Mouse (Mus musculus): Measurements from ENCODE around the gene Syn3.

Gene Syn3

DNA sequence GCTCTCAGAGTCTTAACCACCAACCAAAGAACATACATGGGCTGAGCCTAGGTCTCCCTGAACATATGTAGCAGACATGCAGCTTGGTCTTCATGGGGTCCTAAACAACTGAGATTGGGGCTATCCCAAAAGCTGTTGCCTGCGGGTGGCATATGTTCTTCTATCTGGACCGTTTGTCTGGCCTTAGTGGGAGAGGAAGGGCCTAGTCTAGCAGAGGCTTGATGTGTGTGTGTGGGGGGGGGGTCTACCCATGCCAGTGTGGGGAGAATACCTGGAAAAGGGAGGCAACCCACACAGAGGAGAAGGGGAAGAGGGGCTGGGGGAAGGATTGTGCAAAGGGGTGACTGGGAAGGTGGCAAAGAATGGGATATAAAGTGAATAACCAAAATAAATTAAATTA lies 281.9 kb downstream of the Syn3 start:
- DNase-seq (ENCODE audit: low read depth, low spot score): no peak

DNA sequence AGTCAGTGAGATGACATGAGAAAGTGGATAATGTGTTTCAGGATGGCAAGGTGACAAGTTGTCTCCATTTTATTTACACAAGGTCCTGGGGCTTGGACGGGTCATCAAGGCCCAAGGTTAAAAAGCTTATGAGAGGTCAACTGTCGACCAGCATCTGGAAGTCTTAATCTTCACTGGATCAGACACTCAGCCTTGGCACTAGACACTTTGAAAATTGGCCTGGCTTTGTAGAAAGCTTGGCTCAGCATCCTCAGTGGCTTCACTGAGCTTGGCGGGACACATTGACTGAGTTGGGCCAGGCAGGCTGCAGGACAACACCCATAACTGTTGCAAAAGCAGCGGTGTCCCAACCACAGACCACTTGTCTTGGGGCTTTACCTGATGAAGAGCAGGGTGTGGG lies 286.6 kb downstream of the Syn3 start:
- DNase-seq (ENCODE audit: low read depth, low spot score): no peak

DNA sequence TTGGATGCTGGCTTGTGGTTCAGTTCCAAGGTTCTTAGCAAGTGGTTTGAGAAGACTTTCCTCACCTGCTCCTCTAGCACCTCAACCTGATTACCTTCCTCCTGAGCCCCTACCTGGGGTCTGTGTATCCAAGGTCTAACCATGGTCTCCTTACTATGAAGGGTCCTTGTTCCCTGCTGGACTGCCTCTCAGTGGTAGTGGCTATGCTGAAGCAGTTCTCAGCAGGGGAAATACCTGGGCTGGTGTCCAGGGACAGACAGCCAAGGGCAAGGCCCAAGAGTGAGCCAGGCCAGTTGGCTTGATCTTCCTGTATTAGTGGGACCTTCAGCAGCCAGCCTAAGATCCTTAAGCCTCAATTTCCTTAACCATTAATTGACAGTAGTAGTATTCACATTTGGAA lies 294.8 kb downstream of the Syn3 start:
- DNase-seq (ENCODE audit: low read depth, low spot score): no peak

DNA sequence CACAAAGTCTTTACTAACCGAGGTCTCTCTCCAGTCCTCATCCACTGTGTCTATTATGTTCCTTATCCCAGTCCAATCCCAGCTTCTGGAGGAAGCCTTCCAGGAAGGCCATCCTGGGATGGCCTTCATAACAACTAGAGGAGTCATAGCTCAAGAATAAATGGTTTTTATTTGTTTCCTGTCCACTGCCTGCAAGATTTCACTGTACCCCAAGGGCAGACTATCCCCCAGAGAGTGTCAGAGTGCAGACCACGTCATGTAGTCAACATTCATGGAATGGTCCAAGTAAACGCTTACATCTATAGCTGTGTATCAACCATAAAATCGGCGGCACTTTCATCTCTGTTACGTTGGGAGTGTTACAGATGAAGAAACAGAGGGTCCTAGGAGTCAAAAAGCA lies 295.5 kb downstream of the Syn3 start:
- no peak for DNase-seq (ENCODE audit: low read depth, low spot score)

DNA sequence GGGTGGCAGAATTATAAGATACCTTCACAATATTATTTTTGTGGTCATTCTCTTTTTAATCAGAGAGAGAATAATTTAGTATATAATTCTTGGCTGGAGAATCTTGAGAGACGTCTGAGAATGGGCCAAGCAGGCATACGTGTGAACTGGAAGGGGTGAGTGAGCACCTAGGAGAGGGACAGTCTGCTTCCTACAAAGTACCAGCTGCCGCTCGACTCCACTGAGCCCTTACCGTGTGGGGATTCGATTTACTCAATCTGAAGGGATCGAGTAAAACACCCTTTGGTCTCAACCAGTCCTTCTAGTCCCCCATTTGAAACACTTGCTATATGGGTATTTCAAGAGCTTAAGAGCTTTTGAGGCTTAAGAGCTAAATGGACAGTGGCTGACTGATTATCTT lies 296.9 kb downstream of the Syn3 start:
- no peak for DNase-seq (ENCODE audit: low read depth, low spot score)

DNA sequence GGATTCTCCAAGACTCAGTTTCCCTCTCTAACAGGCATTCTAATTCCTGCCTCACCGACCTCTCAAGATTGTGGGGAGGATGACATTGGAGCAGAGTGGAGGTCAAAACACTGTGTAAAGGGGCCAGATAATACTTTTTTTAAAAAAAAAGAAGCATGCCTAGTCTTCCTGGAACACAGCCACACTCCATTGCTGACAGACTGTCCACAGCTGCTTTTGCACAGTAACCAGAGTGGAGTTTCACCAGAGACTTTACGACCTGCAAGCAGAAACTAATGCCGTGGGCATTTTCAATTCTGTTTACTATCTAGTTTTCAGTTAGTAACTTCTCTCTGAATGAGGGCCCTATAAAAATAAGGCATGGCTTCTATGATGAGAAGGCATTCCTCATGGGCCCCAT lies 297.7 kb downstream of the Syn3 start:
- DNase-seq (ENCODE audit: low read depth, low spot score): no peak

DNA sequence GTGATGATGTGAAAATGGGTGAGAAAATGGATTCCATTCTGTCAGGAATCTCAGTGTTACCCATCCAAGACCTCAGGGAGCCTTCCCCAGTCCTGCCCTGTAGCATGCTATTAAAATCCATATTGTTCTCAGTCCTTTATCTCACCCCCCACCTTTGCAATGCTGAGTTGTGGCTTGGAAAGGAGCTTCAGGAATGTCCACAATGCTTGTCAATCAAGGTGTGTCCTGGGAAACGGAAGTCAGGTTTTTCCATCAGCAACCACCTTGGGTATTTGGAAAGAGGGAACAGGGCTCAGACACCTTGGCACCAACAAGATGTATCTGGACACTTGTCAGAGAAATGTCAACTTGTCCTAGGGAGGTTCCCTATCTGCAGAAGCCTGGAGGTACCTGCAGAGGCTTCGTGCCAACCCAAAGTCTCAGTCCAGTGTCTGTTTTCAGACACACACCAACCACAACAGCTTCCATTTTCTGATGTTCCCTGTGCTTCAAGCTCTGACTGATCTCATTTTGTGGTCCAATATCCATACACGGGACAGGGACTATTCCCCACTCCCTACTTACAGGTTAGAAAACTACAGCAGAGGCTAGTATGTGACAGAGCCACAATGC lies 302.2 kb downstream of the Syn3 start:
- no peak for DNase-seq (ENCODE audit: low read depth, low spot score)

DNA sequence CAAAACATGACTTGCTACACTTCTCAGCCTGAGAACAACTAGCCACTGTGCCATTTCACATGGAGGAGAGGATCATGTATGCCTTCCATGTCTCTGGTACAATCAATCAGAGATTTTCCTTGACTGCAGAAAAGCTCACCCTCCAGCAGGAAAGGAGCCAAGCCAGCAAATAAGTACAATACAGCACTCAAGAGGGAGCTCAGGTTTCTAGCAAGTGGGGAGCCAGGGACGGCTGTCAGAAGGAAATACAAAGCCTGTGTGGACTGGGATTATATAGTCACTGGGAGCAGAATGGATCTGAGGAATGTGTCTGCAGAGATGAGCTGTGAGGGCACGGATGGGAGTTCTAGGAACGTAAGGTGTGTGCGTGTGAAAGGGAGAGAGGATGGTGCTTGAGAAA lies 304.0 kb downstream of the Syn3 start:
- no peak for DNase-seq (ENCODE audit: low read depth, low spot score)

DNA sequence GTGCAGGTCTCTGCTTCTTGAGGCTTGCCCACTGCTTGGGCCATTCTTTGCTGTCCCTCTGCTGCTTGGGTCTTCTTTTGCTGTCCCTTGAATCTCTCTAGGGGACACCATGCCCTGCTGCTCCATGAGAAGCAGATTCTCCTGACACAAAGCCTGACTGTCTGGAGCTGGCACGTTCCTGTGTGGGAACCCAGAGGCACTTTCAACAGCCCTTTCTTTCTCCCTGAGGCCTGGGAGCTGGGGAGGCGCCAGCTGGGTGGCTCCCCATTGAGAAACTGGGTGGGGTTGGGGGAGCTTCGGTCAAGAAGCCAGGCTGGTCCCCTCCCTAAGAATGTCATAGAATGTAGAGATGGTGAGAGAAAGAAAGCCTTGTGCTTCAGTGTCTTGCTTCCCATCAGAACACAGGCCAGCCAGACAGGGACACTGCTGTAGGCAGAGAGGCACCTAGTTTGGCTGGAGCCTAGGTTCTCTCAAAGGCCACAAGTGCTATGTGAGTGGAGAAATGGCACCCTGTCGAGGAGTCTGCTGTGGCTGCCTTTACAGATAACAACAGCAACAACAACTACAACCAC lies 304.7 kb downstream of the Syn3 start:
- DNase-seq (ENCODE audit: low read depth, low spot score): no peak

DNA sequence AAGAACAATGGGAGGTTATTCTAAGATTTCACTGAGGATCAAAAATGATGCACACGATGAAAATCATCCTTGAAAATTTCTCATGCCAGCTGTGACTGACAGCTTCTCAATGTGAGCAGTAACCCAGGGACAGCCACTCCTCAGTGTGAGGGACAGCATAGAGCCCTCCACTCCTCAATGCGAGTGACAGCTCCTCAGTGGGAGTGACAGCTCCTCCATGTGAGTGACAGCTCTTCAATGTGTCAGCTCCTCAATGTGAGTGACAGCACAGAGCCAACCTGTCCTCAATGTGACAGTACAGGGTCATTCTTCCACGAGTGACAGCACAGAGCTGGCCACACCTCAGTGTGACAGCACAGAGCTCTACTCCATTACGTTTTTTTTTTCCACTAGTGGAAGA lies 310.1 kb downstream of the Syn3 start:
- DNase-seq (ENCODE audit: low read depth, low spot score): no peak

DNA sequence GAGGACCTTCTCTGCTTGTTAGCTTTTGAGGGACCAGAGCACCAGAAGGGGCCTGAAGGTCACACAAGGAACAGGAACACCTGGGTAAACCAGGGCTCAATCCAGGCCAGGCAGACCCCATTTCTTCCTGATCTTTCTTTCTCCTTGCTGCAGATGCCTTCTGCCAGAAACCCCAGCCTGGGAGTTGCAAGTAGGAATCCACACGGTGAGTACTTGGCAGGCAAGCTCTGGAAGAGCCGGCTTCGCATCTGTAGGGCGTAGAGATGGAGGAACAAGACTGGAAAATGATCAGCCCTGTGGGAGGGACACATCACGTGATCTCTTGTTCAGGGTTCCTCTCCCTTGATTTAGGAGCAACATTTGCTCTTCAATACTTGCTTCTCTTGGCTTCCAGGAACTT lies 310.8 kb downstream of the Syn3 start:
- no peak for DNase-seq (ENCODE audit: low read depth, low spot score)

DNA sequence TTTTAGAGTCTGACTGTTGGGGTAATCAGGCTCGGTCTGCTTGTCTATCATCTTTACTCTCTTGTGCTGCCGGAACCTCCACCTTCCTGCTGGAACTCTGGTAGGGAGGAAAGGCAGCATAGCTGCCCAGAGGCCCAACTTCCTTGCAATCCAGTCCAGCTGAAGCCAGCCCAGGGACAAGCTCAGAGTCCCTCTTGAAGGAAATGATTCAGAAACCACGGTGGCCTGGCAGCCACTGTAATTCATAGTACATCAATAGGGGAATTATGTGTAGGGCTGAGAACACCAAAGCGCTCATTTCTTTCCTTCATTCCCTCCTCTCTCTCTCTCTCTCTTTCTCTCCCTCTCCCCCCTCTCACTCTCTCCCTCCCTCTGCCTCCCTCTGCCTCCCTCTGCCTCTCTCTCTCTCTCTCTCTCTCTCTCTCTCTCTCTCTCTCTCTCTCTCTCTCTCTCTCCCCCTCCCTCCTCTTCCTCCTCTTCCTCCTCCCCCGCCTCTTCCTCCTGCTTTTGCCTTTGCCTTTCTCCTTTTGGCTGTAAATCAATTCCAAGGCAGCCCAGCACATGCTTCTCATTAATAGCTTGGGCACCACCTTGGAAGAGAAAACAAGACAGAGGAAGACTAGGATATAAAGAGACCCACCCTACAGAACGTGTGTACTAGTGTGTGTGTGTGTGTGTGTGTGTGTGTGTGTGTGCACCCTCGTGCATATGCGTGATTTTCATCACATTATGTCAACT lies 315.4 kb downstream of the Syn3 start:
- no peak for DNase-seq (ENCODE audit: low read depth, low spot score)

DNA sequence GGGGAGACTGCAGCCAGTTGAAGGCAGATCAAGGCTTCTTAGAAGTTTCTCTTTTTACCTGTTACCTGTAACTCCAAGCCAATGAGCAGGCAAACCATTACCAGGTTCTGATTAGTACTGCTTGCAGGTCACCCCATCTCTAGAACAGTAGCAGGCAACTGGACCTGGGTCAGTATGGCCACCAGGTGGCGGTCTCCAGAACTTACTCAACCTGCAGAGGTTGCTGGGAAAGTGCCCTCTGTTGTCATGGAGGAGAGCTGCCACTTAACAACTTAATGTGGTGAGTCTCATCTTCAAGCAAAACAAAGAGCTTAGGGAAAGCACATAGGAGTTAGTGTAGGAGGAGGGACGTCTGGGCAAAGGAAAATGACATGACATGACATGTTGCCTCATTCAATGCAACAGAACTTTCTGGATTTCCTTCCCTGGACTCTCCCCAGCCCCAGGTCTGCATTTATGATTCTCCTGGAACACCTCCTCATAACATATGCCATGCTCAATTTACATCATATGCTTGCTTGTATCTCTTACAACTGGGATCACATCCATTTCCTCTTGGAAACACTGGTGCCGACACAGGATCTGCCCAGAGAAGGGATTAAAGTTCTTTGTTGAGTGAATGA lies 316.4 kb downstream of the Syn3 start:
- DNase-seq (ENCODE audit: low read depth, low spot score): peak; percentile 13

DNA sequence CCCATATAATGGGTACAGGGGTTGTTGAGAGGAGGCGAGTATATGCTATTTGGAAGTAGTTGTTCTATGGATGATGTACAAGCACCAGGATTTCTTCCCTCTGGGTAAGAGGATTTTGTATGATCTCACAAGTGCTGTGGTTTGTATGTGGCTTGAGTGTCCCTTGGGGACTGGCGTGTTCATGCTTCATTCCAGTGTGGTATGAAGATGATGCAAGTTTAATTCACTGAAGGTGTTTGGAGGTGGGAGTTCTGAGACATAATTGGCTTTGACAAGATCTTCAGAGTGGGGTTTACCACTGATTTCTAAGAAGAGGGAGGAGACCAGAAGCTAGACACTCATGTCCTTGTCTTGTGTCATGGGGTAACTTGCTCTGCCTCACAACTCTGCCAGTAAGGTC lies 322.3 kb downstream of the Syn3 start:
- DNase-seq (ENCODE audit: low read depth, low spot score): no peak

DNA sequence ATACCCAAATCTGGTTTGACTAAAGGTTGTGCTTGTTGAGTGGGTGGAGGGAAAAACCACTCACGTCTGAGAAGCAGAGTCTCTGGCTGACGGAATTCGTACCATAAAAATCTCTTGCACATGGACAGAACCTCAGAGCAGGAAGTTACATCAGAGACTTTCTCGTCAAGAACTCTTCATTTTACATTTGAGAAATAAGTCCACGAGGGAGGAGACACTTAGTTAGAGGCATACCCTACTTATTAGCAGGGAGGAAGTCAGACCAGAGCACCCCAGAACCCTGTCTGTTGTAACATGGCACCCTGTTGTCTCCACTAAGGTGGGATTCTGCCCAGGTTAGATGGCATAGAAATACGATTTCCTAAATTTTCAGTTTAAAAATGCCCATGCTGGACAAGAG lies 324.7 kb downstream of the Syn3 start:
- no peak for DNase-seq (ENCODE audit: low read depth, low spot score)

DNA sequence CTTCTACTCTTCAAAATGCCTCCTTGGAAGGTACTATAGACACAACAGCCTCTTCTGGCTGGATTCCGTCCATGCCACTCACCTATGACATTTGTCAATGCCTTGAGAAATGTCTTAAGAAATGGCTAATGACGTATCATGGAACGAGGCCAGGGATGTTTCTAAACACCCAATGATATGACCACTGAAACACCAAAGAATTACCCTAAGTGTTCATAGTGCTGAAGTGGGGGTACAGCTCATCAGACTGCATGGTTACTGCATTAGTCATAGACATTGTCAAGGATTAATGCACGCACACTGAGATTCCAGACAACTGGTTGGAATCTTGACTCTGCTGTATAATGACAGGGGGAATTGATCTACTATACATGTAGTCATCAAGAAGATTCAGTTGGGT lies 325.4 kb downstream of the Syn3 start:
- DNase-seq (ENCODE audit: low read depth, low spot score): no peak

DNA sequence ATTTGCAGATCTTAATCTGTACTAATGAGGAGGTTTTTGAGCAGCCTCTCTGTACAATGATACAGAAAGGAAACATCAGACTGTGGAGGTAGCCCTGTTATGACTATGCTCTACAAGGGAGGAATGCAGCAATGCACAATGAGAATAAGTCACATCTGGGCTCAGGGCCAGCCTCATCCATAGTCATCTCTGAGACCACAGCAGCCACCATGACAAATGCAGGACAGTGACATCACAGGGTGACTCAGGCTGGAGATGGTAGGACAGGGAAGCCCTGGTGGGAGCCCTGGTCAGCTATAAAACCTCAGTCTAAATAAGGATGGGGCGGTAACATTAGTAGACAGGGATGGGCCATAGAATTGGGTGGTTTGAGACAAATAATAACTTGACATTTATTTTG lies 327.4 kb downstream of the Syn3 start:
- no peak for DNase-seq (ENCODE audit: low read depth, low spot score)

DNA sequence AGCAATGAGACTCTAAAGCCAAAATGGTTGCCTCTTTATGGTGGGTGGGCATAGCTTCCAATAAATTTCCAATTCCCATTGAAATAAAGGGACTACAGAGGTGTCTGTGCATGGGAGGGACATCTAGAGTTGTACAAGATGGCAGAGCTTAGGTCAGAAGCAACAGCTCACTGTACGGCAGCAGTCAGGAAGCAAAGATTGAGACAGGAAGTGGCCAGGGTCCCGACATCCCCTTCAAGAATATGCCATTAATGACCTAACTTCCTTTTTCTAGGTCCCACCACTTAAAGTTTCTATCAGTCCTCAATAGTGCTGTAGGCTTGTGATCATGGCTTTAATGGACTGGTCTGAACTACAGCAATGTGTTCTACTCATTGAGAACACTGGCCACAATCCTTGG lies 330.6 kb downstream of the Syn3 start:
- DNase-seq (ENCODE audit: low read depth, low spot score): no peak

DNA sequence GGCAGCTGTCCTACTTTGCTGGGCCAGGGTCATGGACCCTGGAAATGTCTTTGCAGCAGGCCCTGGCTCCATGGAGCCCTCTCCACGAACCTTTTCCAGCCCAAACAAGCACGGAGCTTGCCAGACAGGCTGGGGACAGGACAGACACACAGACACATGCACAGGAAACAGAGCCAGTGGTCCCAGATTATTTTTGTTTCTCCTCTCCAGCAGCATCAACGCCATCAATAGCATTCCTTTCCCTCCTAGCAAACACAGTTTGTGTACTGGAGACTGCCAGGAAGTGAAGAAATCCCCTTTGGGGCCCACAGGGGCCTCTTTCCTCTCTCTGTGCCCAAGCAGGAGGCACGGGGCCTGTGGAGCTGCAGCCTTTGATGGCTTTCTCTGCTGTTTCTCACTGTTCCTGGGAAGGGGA lies 331.8 kb downstream of the Syn3 start:
- DNase-seq (ENCODE audit: low read depth, low spot score): no peak

DNA sequence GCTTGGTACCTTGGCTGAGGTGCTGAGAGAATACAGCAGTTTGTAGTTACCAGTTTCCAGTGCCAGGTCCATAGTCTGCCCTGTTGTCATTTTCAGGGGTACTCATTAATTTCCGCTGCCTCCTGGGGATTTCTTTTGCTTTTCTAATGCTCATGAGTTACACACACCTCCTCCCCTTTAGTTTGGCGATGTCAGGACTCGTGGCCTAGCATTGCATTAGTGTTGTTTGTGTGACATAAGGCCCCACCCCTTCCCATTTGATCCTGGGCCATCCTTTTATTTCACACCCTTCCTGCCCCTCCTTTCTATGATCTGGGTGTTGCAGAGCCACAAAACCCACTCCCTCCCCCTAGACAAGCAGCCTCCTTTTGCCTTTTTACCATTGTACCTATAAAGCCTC lies 334.6 kb downstream of the Syn3 start:
- no peak for DNase-seq (ENCODE audit: low read depth, low spot score)

DNA sequence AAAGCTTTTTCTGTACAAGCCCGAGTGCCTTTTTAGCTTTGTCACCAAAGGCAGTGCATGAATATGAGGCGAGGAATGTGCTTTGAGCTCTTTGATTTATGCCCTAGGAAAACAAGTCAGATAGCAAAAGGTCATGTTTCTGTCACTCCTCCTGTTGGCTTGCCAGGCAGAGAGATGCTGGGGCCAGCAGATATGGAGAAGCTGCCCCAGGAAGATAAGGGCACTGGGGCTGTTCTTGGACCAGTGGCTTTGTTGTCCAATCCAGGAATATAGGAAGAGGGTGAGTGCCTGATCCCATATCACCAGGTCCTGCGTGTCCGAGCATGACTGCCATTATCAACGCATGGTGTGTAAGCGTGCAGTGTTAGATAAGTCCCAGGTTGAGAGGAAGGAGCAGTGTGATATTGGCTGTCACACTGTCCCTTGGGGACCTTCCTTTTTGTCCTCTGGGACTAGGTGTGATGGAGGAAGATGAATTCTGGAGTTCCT lies 336.9 kb downstream of the Syn3 start:
- no peak for DNase-seq (ENCODE audit: low read depth, low spot score)

DNA sequence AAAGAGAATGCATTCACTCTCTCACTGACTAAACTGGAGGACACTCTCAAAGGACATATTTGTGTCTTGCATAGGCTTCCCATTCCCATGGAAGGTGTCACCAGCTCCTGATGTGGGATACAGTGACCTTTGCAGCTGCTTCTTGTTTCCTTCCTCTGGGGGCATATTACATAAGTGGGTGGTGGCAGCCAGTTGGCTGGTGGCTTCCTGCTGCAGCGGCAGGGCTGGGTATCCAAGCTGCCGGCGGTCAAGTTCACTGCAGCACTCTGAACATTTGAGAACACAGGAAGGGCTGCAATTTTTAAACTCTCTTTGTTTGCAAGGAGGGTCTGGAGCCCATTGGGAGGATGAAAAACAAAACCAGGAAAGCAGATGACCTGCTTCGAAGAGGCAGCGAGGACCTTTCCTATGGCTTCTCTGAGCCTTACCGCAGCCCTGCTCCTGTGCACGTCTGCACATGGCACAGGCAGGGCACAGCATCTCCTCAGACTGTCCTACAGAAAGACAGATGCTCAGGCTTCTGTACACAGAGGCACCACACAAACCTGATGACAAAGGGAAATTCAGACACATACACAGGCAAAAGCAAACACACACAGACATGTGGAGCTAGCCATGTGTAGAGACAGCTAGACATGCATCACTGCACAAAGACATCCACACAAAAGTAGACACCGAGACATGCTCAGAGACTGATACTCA lies 340.3 kb downstream of the Syn3 start:
- no peak for DNase-seq (ENCODE audit: low read depth, low spot score)

All from WW6 (cell line).